Mouse (Mus musculus) erythroblast, adult 5-6 weeks (primary cell): Measurements from ENCODE around the gene Cfap45. TPM values are rescaled to one million over a fixed set of nuclear protein-coding genes. Genes with fewer than 3 reads are reported as not detected.

Source experiments
- ATAC-seq: replicated peaks from 2 replicates; pipeline ENCODE4 v1.8.0; 2016; ENCODE audit warnings: moderate number of reproducible peaks, mild to moderate bottlenecking, moderate TSS enrichment, inconsistent platforms; ENCODE audit not compliant: poor library complexity, low FRiP score, severe bottlenecking
- total RNA-seq, 2 experiments: library from RNA; stranded (forward) in 1 of 2; stranded (reverse) in 1 of 2; fragments of 150-400 nt in 1 of 2; fragments of 200-764, 138-1000 nt in 1 of 2; gene quantifications; 2 replicates each; pipeline versions ENCODE4 v1.2.3 to v1.2.4; 2015 to 2017; ENCODE audit warnings: low replicate concordance in 2 of 2

Gene Cfap45
- total RNA-seq, 2 experiments from 2014 or later: not detected

- 0 out of 2 replicates have a peak, but pooled peaks have one; percentile 24 for ATAC-seq
These were observed 6.9 kb upstream of the Cfap45 start for GRCm38 (mm10) chr1:172513525-172514212.

- no peak for ATAC-seq
These were observed 6.4 kb upstream of the Cfap45 start for GRCm38 (mm10) chr1:172514213-172514529.

- no peak for ATAC-seq
These were observed 5.9 kb upstream of the Cfap45 start for GRCm38 (mm10) chr1:172514551-172515268.

- ATAC-seq: no peak
These were observed 5.2 kb upstream of the Cfap45 start for GRCm38 (mm10) chr1:172515396-172515795.

GRCm38 (mm10) chr1:172518013-172518412, 2.6 kb upstream of the Cfap45 start:
- ATAC-seq: no peak

- no peak for ATAC-seq
These were observed 957 bp upstream of the Cfap45 start for GRCm38 (mm10) chr1:172519644-172520043.

GRCm38 (mm10) chr1:172522524-172522923, 1.9 kb downstream of the Cfap45 start:
- no peak for ATAC-seq

GRCm38 (mm10) chr1:172523699-172524101, 3.1 kb downstream of the Cfap45 start:
- no peak for ATAC-seq

- ATAC-seq: no peak
These were observed 4.6 kb downstream of the Cfap45 start for GRCm38 (mm10) chr1:172525027-172525764.

- ATAC-seq: no peak
These were observed 5.4 kb downstream of the Cfap45 start for GRCm38 (mm10) chr1:172525971-172526370.

GRCm38 (mm10) chr1:172526380-172527081, 5.9 kb downstream of the Cfap45 start:
- ATAC-seq: no peak

GRCm38 (mm10) chr1:172527431-172527830, 6.8 kb downstream of the Cfap45 start:
- ATAC-seq: no peak

GRCm38 (mm10) chr1:172528701-172529100, 8.1 kb downstream of the Cfap45 start:
- ATAC-seq: 0 out of 2 replicates have a peak, but pooled peaks have one; percentile 46

GRCm38 (mm10) chr1:172530544-172531220, 10.1 kb downstream of the Cfap45 start:
- no peak for ATAC-seq

- no peak for ATAC-seq
These were observed 11.9 kb downstream of the Cfap45 start for GRCm38 (mm10) chr1:172532551-172532950.

- ATAC-seq: no peak
These were observed 14.5 kb downstream of the Cfap45 start for GRCm38 (mm10) chr1:172535116-172535515.

GRCm38 (mm10) chr1:172539827-172540226, 19.2 kb downstream of the Cfap45 start:
- no peak for ATAC-seq

GRCm38 (mm10) chr1:172540283-172540820, 19.8 kb downstream of the Cfap45 start:
- ATAC-seq: no peak

GRCm38 (mm10) chr1:172546062-172546461, 25.5 kb downstream of the Cfap45 start:
- no peak for ATAC-seq
